Mouse (Mus musculus): Measurements from ENCODE around the gene Arhgdia. TPM values are rescaled to one million over a fixed set of nuclear protein-coding genes. Genes with fewer than 3 reads are reported as not detected.
A peak's percentile ranks its signal among the peaks of the same experiment; 100 is the strongest.

The Arhgdia gene
- polyA plus RNA-seq, 2 experiments = 172 to 191 TPM

GRCm38 (mm10) chr11:120613481-120613972 is 32.1 kb upstream of the Arhgdia start:
- Histone ChIP-seq H3K9me3 (ENCODE audit: control insufficient read depth, low read length) (no peaks in the 10 kb centered on the region), H3K36me3 (replicated peaks; ENCODE audit: control insufficient read depth, insufficient read depth, low read depth) (peaks cover 18% of the 10 kb centered on the region), H3K4me1 (replicated peaks; ENCODE audit: control insufficient read depth in 2 of 2, insufficient read depth in 2 of 2, low read length in 1 of 2) (peaks cover 17 to 20% of the 10 kb centered on the region in 2 experiments), H3K4me3 (ENCODE audit: insufficient read depth in 1 of 2, low read depth in 2 of 2, low read length in 2 of 2) (no peak overlapping the region), H3K27me3 (ENCODE audit: control insufficient read depth, insufficient read depth, low read length) (peaks cover 1% of the 10 kb centered on the region; the same call in 1 of the 2 replicates), H3K9ac (replicated peaks) (no peak overlapping the region), H3K27ac (no peak overlapping the region), H3K4me2 (ENCODE audit: low read depth) (no peak overlapping the region)
- 73% methylated on average over 10 of the region's 10 CpGs for WGBS (ENCODE audit: insufficient replicate concordance)
- DNase-seq (ENCODE audit: low read depth in 3 of 3, low spot score in 3 of 3) (no peak), ATAC-seq (ENCODE audit: insufficient read depth) (no peak)
- TF ChIP-seq CTCF (IDR thresholded peaks at IDR 0.05; ENCODE audit: low read depth) (no peak), EP300 (IDR thresholded peaks at IDR 0.05; ENCODE audit: low read depth) (no peak)

DNA sequence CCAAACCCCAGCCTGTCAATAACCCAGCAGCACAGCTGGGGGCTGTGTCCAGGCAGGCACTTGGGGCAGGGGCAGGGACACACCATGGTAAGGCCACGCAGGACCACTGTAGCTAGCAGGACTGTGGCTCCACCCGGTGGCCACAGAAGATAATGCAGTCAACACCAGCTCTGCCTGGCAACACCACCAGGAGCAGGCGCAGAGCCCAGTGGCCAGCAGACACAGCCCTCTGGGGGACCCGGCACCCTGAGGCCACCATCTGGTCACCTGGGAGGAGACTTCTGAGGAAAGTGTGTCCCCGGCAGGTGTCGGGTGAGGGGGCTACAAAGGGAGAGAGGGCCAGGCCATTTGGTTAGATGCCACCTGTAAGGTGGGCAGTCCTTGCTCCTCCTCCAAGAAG is 31.3 kb upstream of the Arhgdia start:
- Histone ChIP-seq H3K4me1 (replicated peaks; ENCODE audit: control insufficient read depth in 2 of 2, insufficient read depth in 2 of 2, low read length in 1 of 2) (peaks cover 12 to 21% of the 10 kb centered on the region in 2 experiments), H3K36me3 (replicated peaks; ENCODE audit: control insufficient read depth, insufficient read depth, low read depth) (peaks cover 14% of the 10 kb centered on the region), H3K27ac (no peak overlapping the region), H3K27me3 (ENCODE audit: control insufficient read depth, insufficient read depth, low read length) (peaks cover 4% of the 10 kb centered on the region; the same call in 1 of the 2 replicates), H3K4me2 (ENCODE audit: low read depth) (no peak overlapping the region), H3K9me3 (ENCODE audit: control insufficient read depth, low read length) (no peaks in the 10 kb centered on the region), H3K4me3 (ENCODE audit: insufficient read depth in 1 of 2, low read depth in 2 of 2, low read length in 2 of 2) (no peak overlapping the region), H3K9ac (replicated peaks) (no peak overlapping the region)
- DNase-seq (ENCODE audit: low read depth in 3 of 3, low spot score in 3 of 3) = no peak
- WGBS (ENCODE audit: insufficient replicate concordance) = 51% methylated on average over 6 of the region's 6 CpGs
- no peak for ATAC-seq (ENCODE audit: insufficient read depth)
- TF ChIP-seq EP300 (IDR thresholded peaks at IDR 0.05; ENCODE audit: low read depth) (no peak), CTCF (IDR thresholded peaks at IDR 0.05; ENCODE audit: low read depth) (peak; percentile 98)

- H3K9ac ChIP-seq (replicated peaks) = no peak overlapping the region
- H3K9me3 ChIP-seq (ENCODE audit: control insufficient read depth, low read length) = no peaks in the 10 kb centered on the region
- H3K27ac ChIP-seq = no peak overlapping the region
- H3K27me3 ChIP-seq (ENCODE audit: control insufficient read depth, insufficient read depth, low read length) = peaks cover 4% of the 10 kb centered on the region; the same call in 1 of the 2 replicates
- TF ChIP-seq CTCF (IDR thresholded peaks at IDR 0.05; ENCODE audit: low read depth) = no peak
- TF ChIP-seq EP300 (IDR thresholded peaks at IDR 0.05; ENCODE audit: low read depth) = no peak
- ATAC-seq (ENCODE audit: insufficient read depth) (no peak), DNase-seq (ENCODE audit: low read depth in 3 of 3, low spot score in 3 of 3) (no peak)
- H3K4me1 ChIP-seq (replicated peaks; ENCODE audit: control insufficient read depth in 2 of 2, insufficient read depth in 2 of 2, low read length in 1 of 2) = peaks cover 4 to 9% of the 10 kb centered on the region in 2 experiments; a peak in 3 of 4 replicates
- H3K36me3 ChIP-seq (replicated peaks; ENCODE audit: control insufficient read depth, insufficient read depth, low read depth) = peaks cover 14% of the 10 kb centered on the region
- H3K4me3 ChIP-seq (ENCODE audit: insufficient read depth in 1 of 2, low read depth in 2 of 2, low read length in 2 of 2) = no peak overlapping the region
- WGBS (ENCODE audit: insufficient replicate concordance) = 77% methylated on average over 9 of the region's 9 CpGs
- no peak overlapping the region for H3K4me2 ChIP-seq (ENCODE audit: low read depth)
Measured at GRCm38 (mm10) chr11:120610477-120611046, 29.1 kb upstream of the Arhgdia start.

DNA sequence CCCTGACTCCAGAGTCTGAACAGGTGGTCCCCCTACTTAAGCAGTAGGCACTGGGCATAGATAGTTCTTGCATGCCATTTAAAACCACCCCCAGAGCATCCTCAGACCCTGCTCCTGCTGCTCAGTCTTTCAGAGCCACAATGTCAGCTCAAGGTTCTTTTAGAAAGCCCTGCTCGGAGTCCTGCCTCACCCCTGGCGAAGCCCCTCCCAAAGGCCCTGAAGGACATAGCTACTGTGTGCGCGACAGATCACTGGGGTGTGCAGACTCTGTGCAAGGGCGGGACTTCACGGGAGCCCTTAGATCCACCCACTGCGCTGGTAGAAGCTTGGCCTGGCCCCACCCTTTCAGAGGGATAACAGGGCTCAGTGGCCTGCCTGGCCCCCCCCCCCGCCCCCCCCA is 27.8 kb upstream of the Arhgdia start:
- DNase-seq (ENCODE audit: low read depth in 3 of 3, low spot score in 3 of 3) = no peak

DNA sequence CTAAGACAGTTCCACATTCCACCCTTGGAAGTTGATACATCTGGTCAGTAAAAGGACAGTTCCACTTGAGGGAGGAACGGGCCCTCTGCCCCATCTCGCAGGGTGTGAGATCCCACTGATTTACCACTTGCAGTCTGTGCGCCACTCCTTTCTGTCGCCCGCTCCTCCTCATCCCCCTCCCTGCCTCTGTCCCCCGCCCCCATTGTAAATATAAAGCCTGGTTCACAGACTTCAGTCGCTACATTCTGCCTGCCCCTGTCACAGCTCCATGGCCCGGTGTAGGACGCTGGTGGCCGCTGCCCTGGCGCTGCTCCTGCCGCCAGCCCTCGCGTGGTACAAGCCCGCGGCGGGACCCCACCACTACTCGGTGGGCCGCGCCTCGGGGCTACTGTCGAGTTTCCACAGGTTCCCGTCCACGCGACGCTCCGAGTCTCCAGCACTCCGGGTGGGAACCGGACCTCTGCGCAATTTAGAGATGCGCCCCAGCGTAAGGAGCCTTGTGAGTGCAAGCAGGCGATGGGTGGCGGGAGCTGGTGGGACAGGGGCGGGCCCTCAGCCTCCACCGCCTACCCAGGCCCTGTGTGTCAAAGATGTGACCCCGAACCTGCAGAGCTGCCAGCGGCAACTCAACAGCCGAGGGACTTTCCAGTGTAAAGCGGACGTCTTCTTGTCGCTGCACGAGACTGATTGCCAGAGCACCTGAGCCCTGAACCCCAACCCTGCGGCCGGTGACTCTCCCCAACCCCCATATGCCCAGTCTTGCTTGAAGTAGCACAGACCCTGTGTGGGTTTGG is 27.0 kb upstream of the Arhgdia start, which contains the start of gene Npb:
Npb (plus strand) TSS at position 237 of the 794 bp plus-strand sequence.
- Histone ChIP-seq H3K27me3 (ENCODE audit: control insufficient read depth, insufficient read depth, low read length) (peaks cover 4% of the 10 kb centered on the region; the same call in 1 of the 2 replicates), H3K36me3 (replicated peaks; ENCODE audit: control insufficient read depth, insufficient read depth, low read depth) (peaks cover 29% of the 10 kb centered on the region), H3K4me3 (ENCODE audit: insufficient read depth in 1 of 2, low read depth in 2 of 2, low read length in 2 of 2) (peak within 1 kb of the TSS in 1 of 2 experiments; percentile 34; a peak in 2 of 4 replicates), H3K9ac (replicated peaks) (peak within 1 kb of the TSS; percentile 34), H3K27ac (no peak within 1 kb of the TSS), H3K9me3 (ENCODE audit: control insufficient read depth, low read length) (no peaks in the 10 kb centered on the region), H3K4me1 (replicated peaks; ENCODE audit: control insufficient read depth in 2 of 2, insufficient read depth in 2 of 2, low read length in 1 of 2) (peaks cover 8 to 16% of the 10 kb centered on the region in 2 experiments; a peak in 3 of 4 replicates), H3K4me2 (ENCODE audit: low read depth) (peak within 1 kb of the TSS; percentile 50)
- WGBS (ENCODE audit: insufficient replicate concordance) = 16% methylated on average over 45 of the region's 45 CpGs
- TF ChIP-seq EP300 (IDR thresholded peaks at IDR 0.05; ENCODE audit: low read depth) = no peak
- TF ChIP-seq CTCF (IDR thresholded peaks at IDR 0.05; ENCODE audit: low read depth) = no peak
- ATAC-seq (ENCODE audit: insufficient read depth) = 0 out of 2 replicates have a peak, but pooled peaks have one; percentile 1
- no peak for DNase-seq (ENCODE audit: low read depth in 3 of 3, low spot score in 3 of 3)

More for the DNA sequence above, 27.8 kb upstream of the Arhgdia start:
- H3K36me3 ChIP-seq (replicated peaks; ENCODE audit: control insufficient read depth, insufficient read depth, low read depth) = peaks cover 25% of the 10 kb centered on the region
- H3K9ac ChIP-seq (replicated peaks) = peak overlapping the region; percentile 34
- H3K27ac ChIP-seq = no peak overlapping the region
- peaks cover 4% of the 10 kb centered on the region; the same call in 1 of the 2 replicates for H3K27me3 ChIP-seq (ENCODE audit: control insufficient read depth, insufficient read depth, low read length)
- WGBS (ENCODE audit: insufficient replicate concordance) = 19% methylated on average over 8 of the region's 8 CpGs
- TF ChIP-seq EP300 (IDR thresholded peaks at IDR 0.05; ENCODE audit: low read depth) (no peak), CTCF (IDR thresholded peaks at IDR 0.05; ENCODE audit: low read depth) (no peak)
- H3K4me1 ChIP-seq (replicated peaks; ENCODE audit: control insufficient read depth in 2 of 2, insufficient read depth in 2 of 2, low read length in 1 of 2) = peaks cover 4 to 9% of the 10 kb centered on the region in 2 experiments; a peak in 3 of 4 replicates
- ATAC-seq (ENCODE audit: insufficient read depth) = peak; percentile 47
- H3K9me3 ChIP-seq (ENCODE audit: control insufficient read depth, low read length) = no peaks in the 10 kb centered on the region
- H3K4me3 ChIP-seq (ENCODE audit: insufficient read depth in 1 of 2, low read depth in 2 of 2, low read length in 2 of 2) = no peak overlapping the region
- H3K4me2 ChIP-seq (ENCODE audit: low read depth) = peak overlapping the region; percentile 50

Measured in liver, embryonic 14.5 days (tissue).